Mouse (Mus musculus) liver, embryonic 15.5 days (tissue): ENCODE data around the gene Syne4. TPM values are rescaled to one million over a fixed set of nuclear protein-coding genes. Genes with fewer than 3 reads are reported as not detected.

Experiments used
- ATAC-seq: fragments of 200-750 bp; cut with Nextera tagmentation; 2 replicates; pipeline ENCODE4 v1.8.0; 2017; ENCODE audit warnings: moderate number of reproducible peaks, mild to moderate bottlenecking, moderate library complexity; ENCODE audit not compliant: insufficient read depth
- H3K27ac ChIP-seq: fragments of 300-500 bp; sonication (generic); replicated peaks from 2 replicates; pipeline ENCODE4 v1.5.1; 2015; ENCODE audit warnings: mild to moderate bottlenecking, inconsistent platforms
- H3K27me3 ChIP-seq: fragments of 300-500 bp; sonication (generic); 2 replicates; pipeline ENCODE4 v1.6.1; 2015; ENCODE audit warnings: mild to moderate bottlenecking, inconsistent platforms
- H3K36me3 ChIP-seq: fragments of 300-500 bp; sonication (generic); replicated peaks from 2 replicates; pipeline ENCODE4 v1.6.1; 2015; ENCODE audit warnings: moderate library complexity, mild to moderate bottlenecking, inconsistent platforms
- H3K4me1 ChIP-seq: fragments of 300-500 bp; sonication (generic); replicated peaks from 2 replicates; pipeline ENCODE4 v1.6.1; 2015; ENCODE audit warnings: inconsistent platforms
- H3K4me2 ChIP-seq: fragments of 300-500 bp; sonication (generic); 2 replicates; pipeline ENCODE4 v1.6.1; 2015; ENCODE audit warnings: moderate library complexity, mild to moderate bottlenecking, inconsistent platforms
- H3K4me3 ChIP-seq: fragments of 300-500 bp; sonication (generic); replicated peaks from 2 replicates; pipeline ENCODE4 v1.5.1; 2015; ENCODE audit warnings: mild to moderate bottlenecking, inconsistent platforms
- H3K9ac ChIP-seq: fragments of 300-500 bp; sonication (generic); 2 replicates; pipeline ENCODE4 v1.6.1; 2015; ENCODE audit warnings: moderate library complexity, mild to moderate bottlenecking, inconsistent platforms
- H3K9me3 ChIP-seq: fragments of 300-500 bp; sonication (generic); replicated peaks from 2 replicates; pipeline ENCODE4 v1.6.1; 2016; ENCODE audit warnings: inconsistent platforms
- WGBS: fragments of 180-500 bp; shearing (Covaris S2); methylation state at CpG from one replicate; pipeline ENCODE4 v1.1.7; 2015; ENCODE audit warnings: mixed read lengths; ENCODE audit not compliant: insufficient replicate concordance; 5-methylcytosine and 5-hydroxymethylcytosine counted together
- polyA plus RNA-seq: library from polyadenylated mRNA; unstranded; fragments of >200 nt; fragmentation: Nextera tagmentation; extraction: Ambion mirVana; gene quantifications from 2 replicates; pipeline ENCODE4 v1.2.1, GENCODE M21; 2015

The Syne4 gene
- polyA plus RNA-seq, 1 experiment from 2014 or later: 15.7 TPM

DNA sequence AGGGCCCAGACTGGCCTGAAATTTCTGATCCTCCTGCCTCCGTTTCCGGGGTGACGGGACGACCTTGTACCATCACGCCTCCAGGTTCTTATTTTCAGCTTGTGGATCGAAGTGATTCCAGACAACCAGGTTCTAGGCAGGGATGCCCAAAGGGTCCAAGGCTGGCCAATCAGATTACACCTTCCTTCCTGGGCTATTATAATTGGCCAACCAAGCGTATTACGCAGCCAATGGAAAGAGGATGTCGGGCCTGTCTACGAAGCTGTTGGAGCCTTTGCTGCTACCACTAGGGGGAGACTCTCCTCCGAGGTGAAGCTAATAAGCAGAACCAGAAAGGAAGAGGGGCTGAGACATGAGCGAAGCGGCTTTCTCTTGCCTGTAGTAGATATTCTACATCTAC lies 17.3 kb downstream of the Syne4 start:
- H3K36me3 ChIP-seq: no peaks in the 10 kb centered on the region
- peaks cover 41% of the 10 kb centered on the region for H3K27me3 ChIP-seq
- no peak overlapping the region for H3K9ac ChIP-seq
- no peak overlapping the region for H3K4me3 ChIP-seq
- ATAC-seq: 0 out of 2 replicates have a peak, but pooled peaks have one; percentile 44
- H3K9me3 ChIP-seq: no peaks in the 10 kb centered on the region
- 8% methylated on average over 13 of the region's 13 CpGs for WGBS
- H3K4me1 ChIP-seq: peaks cover 4% of the 10 kb centered on the region; the same call in 1 of the 2 replicates
- no peak overlapping the region for H3K4me2 ChIP-seq
- no peak overlapping the region for H3K27ac ChIP-seq

GRCm38 (mm10) chr7:30332622-30333259 lies 18.1 kb downstream of the Syne4 start:
- H3K27me3 ChIP-seq: peaks cover 41% of the 10 kb centered on the region
- no peak overlapping the region for H3K27ac ChIP-seq
- WGBS: 45% methylated on average over 18 of the region's 18 CpGs
- H3K36me3 ChIP-seq: no peaks in the 10 kb centered on the region
- H3K9ac ChIP-seq: no peak overlapping the region
- H3K4me2 ChIP-seq: no peak overlapping the region
- ATAC-seq: no peak
- H3K4me1 ChIP-seq: peaks cover 4% of the 10 kb centered on the region; the same call in 1 of the 2 replicates
- no peaks in the 10 kb centered on the region for H3K9me3 ChIP-seq
- H3K4me3 ChIP-seq: no peak overlapping the region

DNA sequence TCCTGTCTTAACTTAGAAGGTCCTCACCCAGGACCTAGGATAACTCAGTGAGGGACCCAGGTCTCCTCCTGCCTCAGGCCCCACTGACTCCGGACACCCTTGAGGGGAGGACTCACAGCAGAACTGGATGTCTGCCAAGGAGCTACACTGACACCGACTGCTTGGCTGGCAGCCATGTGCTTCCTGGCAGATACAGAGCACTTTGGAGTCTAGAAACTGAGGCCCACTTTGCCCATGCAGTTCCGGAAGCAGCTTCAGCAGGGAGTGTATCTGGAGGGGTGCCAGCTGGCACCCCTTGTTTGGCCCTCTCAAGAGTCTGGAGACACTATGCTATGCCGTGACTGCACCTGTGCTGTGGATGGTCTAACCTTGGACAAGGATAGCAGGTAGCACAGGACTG lies 18.8 kb downstream of the Syne4 start:
- Histone ChIP-seq H3K27ac (no peak overlapping the region), H3K9ac (no peak overlapping the region), H3K36me3 (no peaks in the 10 kb centered on the region), H3K4me2 (no peak overlapping the region), H3K27me3 (peaks cover 41% of the 10 kb centered on the region), H3K9me3 (no peaks in the 10 kb centered on the region), H3K4me1 (peaks cover 4% of the 10 kb centered on the region; the same call in 1 of the 2 replicates), H3K4me3 (no peak overlapping the region)
- WGBS: 36% methylated on average over 4 of the region's 4 CpGs
- no peak for ATAC-seq

- H3K27ac ChIP-seq: no peak overlapping the region
- no peak for ATAC-seq
- H3K9ac ChIP-seq: no peak overlapping the region
- peaks cover 41% of the 10 kb centered on the region for H3K27me3 ChIP-seq
- no peak overlapping the region for H3K4me2 ChIP-seq
- no peaks in the 10 kb centered on the region for H3K9me3 ChIP-seq
- peaks cover 4% of the 10 kb centered on the region; the same call in 1 of the 2 replicates for H3K4me1 ChIP-seq
- 46% methylated on average over 5 of the region's 5 CpGs for WGBS
- H3K4me3 ChIP-seq: no peak overlapping the region
- H3K36me3 ChIP-seq: no peaks in the 10 kb centered on the region
These were observed 20.0 kb downstream of the Syne4 start for GRCm38 (mm10) chr7:30334563-30334962.

- Histone ChIP-seq H3K9ac (no peak overlapping the region), H3K27ac (no peak overlapping the region), H3K36me3 (no peaks in the 10 kb centered on the region), H3K4me3 (no peak overlapping the region), H3K27me3 (peaks cover 35% of the 10 kb centered on the region), H3K4me1 (peaks cover 4% of the 10 kb centered on the region; the same call in 1 of the 2 replicates), H3K4me2 (no peak overlapping the region), H3K9me3 (no peaks in the 10 kb centered on the region)
- no peak for ATAC-seq
- WGBS: 63% methylated on average over 6 of the region's 6 CpGs
These were observed 21.1 kb downstream of the Syne4 start for GRCm38 (mm10) chr7:30335688-30336087.

DNA sequence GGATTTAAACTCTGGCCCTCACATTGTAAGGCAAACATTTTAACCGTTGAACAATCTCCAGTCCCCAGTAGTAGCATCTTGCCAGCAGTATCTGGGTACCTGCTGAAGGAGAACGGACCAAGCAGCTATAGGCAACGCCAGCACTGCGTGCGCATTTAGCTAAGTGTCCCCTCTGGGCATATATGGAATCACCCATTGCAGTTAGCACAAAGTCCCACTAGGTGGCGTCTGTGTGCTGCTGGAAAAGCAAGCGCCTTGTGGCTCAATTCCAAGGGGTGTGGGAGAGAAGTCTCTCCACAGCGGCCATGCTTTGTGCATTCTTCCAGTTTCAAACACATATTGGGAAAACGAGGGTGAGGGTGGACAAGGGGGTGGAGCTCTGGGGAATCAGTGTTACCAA lies 21.8 kb downstream of the Syne4 start:
- Histone ChIP-seq H3K4me2 (no peak overlapping the region), H3K9me3 (no peaks in the 10 kb centered on the region), H3K27ac (no peak overlapping the region), H3K4me1 (peaks cover 4% of the 10 kb centered on the region; the same call in 1 of the 2 replicates), H3K27me3 (peaks cover 35% of the 10 kb centered on the region), H3K4me3 (no peak overlapping the region), H3K36me3 (no peaks in the 10 kb centered on the region), H3K9ac (no peak overlapping the region)
- no peak for ATAC-seq
- WGBS: 6% methylated on average over 9 of the region's 9 CpGs

GRCm38 (mm10) chr7:30339432-30340109 lies 25.0 kb downstream of the Syne4 start:
- ATAC-seq: no peak
- Histone ChIP-seq H3K36me3 (no peaks in the 10 kb centered on the region), H3K4me2 (no peak overlapping the region), H3K4me3 (no peak overlapping the region), H3K9ac (no peak overlapping the region), H3K27ac (no peak overlapping the region), H3K9me3 (no peaks in the 10 kb centered on the region), H3K27me3 (peaks cover 16% of the 10 kb centered on the region), H3K4me1 (no peaks in the 10 kb centered on the region)
- WGBS: 48% methylated on average over 5 of the region's 5 CpGs

GRCm38 (mm10) chr7:30346635-30347379 lies 32.2 kb downstream of the Syne4 start:
- Histone ChIP-seq H3K27me3 (peaks cover 42% of the 10 kb centered on the region), H3K4me3 (no peak overlapping the region), H3K4me2 (no peak overlapping the region), H3K9me3 (no peaks in the 10 kb centered on the region), H3K27ac (no peak overlapping the region), H3K36me3 (no peaks in the 10 kb centered on the region), H3K4me1 (0 out of 2 replicates have a peak, but pooled peaks cover 2% of the 10 kb centered on the region), H3K9ac (no peak overlapping the region)
- 20% methylated on average over 21 of the region's 21 CpGs for WGBS
- ATAC-seq: no peak

DNA sequence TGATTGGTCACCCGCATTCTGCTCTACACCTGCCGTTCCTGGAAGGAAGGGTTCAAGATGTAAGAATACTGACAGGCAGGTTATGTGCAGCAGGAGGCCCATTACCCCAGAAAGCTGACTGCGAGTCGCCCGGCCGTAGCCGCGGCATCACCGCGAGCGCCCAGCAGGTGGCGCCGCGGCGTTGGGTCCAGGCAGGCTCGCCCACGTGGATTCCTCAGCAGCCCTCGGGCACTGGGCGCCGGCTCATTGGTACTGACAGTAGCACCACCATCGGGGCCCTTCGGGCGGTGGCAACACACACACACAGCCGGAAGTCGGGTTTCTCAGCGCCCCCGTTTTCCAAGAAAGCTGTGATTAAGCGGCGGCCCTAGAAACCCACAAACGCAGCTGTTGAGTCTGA lies 33.2 kb downstream of the Syne4 start:
- ATAC-seq: no peak
- Histone ChIP-seq H3K27me3 (peaks cover 42% of the 10 kb centered on the region), H3K36me3 (no peaks in the 10 kb centered on the region), H3K4me2 (no peak overlapping the region), H3K9me3 (no peaks in the 10 kb centered on the region), H3K27ac (no peak overlapping the region), H3K4me3 (no peak overlapping the region), H3K9ac (no peak overlapping the region), H3K4me1 (0 out of 2 replicates have a peak, but pooled peaks cover 2% of the 10 kb centered on the region)
- 2% methylated on average over 30 of the region's 30 CpGs for WGBS

DNA sequence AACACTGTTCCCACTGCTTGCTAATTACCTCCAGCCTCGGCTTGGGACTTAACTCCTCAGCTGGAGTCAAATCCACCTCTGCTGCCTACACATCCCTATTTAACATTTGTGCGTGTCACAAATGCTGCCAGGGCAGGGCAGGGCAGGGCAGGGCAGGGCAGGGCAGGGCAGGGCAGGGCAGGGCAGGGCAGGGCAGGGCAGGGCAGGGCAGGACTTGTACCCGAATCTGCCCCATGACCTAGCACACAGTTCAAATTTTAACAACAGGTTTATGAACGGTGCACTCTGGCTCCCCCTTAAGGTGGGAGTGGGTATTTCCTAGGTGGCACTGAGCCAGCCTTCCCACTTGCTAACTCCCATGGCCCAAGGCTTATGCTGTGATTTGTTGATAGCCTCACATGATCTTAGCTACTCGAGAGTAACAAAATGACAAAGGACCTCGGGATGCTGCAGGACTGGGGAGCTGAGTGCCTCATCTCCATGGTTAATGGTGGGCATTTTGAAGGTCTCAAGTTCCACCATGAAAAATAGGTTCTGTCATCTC lies 38.7 kb downstream of the Syne4 start:
- Histone ChIP-seq H3K4me2 (no peak overlapping the region), H3K4me1 (peaks cover 26% of the 10 kb centered on the region), H3K27ac (no peak overlapping the region), H3K9ac (no peak overlapping the region), H3K36me3 (no peaks in the 10 kb centered on the region), H3K4me3 (no peak overlapping the region), H3K9me3 (no peaks in the 10 kb centered on the region), H3K27me3 (peaks cover 21% of the 10 kb centered on the region)
- ATAC-seq: no peak
- 13% methylated on average over 6 of the region's 6 CpGs for WGBS

DNA sequence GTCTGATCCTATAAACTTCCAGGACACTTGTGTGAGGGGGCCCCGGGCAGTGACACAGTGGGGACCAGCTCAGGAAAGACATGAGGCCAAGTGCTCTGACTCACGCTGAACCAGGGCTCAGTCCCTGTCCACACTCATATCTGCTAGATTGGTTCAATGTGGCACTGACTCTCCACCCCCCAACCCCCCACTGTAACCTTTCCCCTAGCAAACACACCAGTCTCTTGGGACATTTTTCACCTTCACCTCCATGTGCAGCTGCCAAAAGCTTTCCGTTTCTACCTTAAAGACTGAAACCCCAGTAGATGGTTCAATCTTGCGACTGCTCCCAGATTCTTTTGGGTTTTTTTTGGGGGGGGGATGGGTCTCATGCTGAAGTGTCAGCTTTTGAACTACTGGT lies 39.5 kb downstream of the Syne4 start:
- H3K4me3 ChIP-seq: no peak overlapping the region
- peak; percentile 35; the same call in 1 of the 2 replicates for ATAC-seq
- 0 out of 2 replicates have a peak overlapping the region, but pooled peaks have one; percentile 0 for H3K4me2 ChIP-seq
- peaks cover 14% of the 10 kb centered on the region; the same call in 1 of the 2 replicates for H3K27me3 ChIP-seq
- H3K9me3 ChIP-seq: no peaks in the 10 kb centered on the region
- peak overlapping the region; percentile 68 for H3K27ac ChIP-seq
- WGBS: 51% methylated on average over 4 of the region's 4 CpGs
- H3K4me1 ChIP-seq: peaks cover 27% of the 10 kb centered on the region
- H3K9ac ChIP-seq: no peak overlapping the region
- H3K36me3 ChIP-seq: no peaks in the 10 kb centered on the region
